Mouse (Mus musculus) limb, embryonic 11.5 days (tissue): ENCODE data around the gene Oxtr. TPM values are rescaled to one million over a fixed set of nuclear protein-coding genes. Genes with fewer than 3 reads are reported as not detected.

ENCODE experiments used
- ATAC-seq: fragments of 200-750 bp; cut with Nextera tagmentation; 2 replicates; pipeline ENCODE4 v1.8.0; 2017; ENCODE audit warnings: low read depth; ENCODE audit not compliant: insufficient number of reproducible peaks, low FRiP score, low TSS enrichment
- DNase-seq: peaks from one replicate; pipeline ENCODE4 v3.0.0-alpha.2; 2015; ENCODE audit warnings: low spot score
- H3K27ac ChIP-seq: fragments of 300-500 bp; sonication (generic); replicated peaks from 2 replicates; pipeline ENCODE4 v1.5.1; 2014; ENCODE audit warnings: low read depth, mild to moderate bottlenecking, low read length
- H3K27me3 ChIP-seq: fragments of 300-500 bp; sonication (generic); 2 replicates; pipeline ENCODE4 v1.6.1; 2014; ENCODE audit warnings: mild to moderate bottlenecking, low read length, mixed read lengths; ENCODE audit not compliant: control insufficient read depth, insufficient read depth
- H3K36me3 ChIP-seq: fragments of 300-500 bp; sonication (generic); 2 replicates; pipeline ENCODE4 v1.6.1; 2014; ENCODE audit warnings: mild to moderate bottlenecking, low read length, moderate library complexity, mixed read lengths; ENCODE audit not compliant: control insufficient read depth, insufficient read depth
- H3K4me1 ChIP-seq: fragments of 300-500 bp; sonication (generic); 2 replicates; pipeline ENCODE4 v1.6.1; 2014; ENCODE audit warnings: low read length, mixed read lengths; ENCODE audit not compliant: control insufficient read depth, insufficient read depth
- H3K4me2 ChIP-seq: fragments of 300-500 bp; sonication (generic); 2 replicates; pipeline ENCODE4 v1.6.1; 2014; ENCODE audit warnings: low read depth, mild to moderate bottlenecking, moderate library complexity; ENCODE audit not compliant: severe bottlenecking
- H3K4me3 ChIP-seq: fragments of 300-500 bp; sonication (generic); 2 replicates; pipeline ENCODE4 v1.5.1; 2014; ENCODE audit warnings: low read depth, low read length
- H3K9ac ChIP-seq: fragments of 300-500 bp; sonication (generic); 2 replicates; pipeline ENCODE4 v1.6.1; 2014; ENCODE audit warnings: mild to moderate bottlenecking, low read length
- H3K9me3 ChIP-seq: fragments of 300-500 bp; sonication (generic); 2 replicates; pipeline ENCODE4 v1.6.1; 2016; ENCODE audit warnings: low read length; ENCODE audit not compliant: control insufficient read depth
- WGBS: fragments of 180-500 bp; shearing (Covaris S2); extraction: QIAGEN DNeasy Blood & Tissue Kit; methylation state at CpG from one replicate; pipeline ENCODE4 v1.1.7; 2014; 5-methylcytosine and 5-hydroxymethylcytosine counted together
- polyA plus RNA-seq: library from polyadenylated mRNA; unstranded; fragments of >200 nt; fragmentation: Nextera tagmentation; extraction: Ambion mirVana; gene quantifications from 2 replicates; pipeline ENCODE4 v1.2.1, GENCODE M21; 2014

The Oxtr gene
- polyA plus RNA-seq, 1 experiment from 2014 or later, result 0.21 TPM

DNA sequence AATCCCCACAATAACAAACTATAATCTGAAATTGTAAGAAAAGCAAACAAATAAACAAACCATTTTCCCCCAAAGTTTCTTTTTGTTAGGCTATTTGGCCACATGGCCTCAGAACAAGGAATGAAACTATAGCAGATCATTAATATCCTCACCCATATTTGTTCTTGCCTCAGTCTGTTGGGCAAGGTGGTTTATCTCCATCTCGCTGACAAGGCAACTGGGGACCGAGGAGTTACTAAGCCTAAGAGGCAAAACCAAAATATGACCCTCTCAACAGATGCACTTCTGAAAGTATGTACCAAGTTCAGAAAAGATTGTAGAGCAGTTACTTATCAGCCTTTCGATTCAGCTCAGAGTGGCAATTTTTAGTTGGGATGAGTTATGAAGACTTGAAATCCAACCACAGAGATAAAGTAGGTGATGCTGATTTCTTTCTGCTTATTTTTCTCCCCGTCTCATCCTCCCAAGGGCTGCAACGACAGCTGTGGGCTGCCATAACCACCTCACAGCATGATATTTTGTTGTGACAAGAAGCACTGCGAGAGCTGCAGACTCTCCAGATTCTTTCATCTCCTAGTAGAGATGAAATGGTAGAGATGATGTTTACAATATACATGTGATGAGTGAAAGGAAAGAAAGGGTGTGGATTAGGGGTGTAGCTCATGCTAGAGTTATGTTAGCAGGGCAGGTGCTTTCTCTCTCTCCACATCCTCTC lies 63.6 kb downstream of the Oxtr start:
- H3K27ac ChIP-seq, result no peak overlapping the region
- H3K36me3 ChIP-seq, result no peaks in the 10 kb centered on the region
- H3K9me3 ChIP-seq, result no peaks in the 10 kb centered on the region
- H3K4me1 ChIP-seq, result no peaks in the 10 kb centered on the region
- no peak overlapping the region for H3K4me3 ChIP-seq
- 82% methylated on average over 6 of the region's 6 CpGs for WGBS
- ATAC-seq (no peak), DNase-seq (no peak)
- H3K27me3 ChIP-seq, result no peaks in the 10 kb centered on the region
- H3K9ac ChIP-seq, result no peak overlapping the region
- H3K4me2 ChIP-seq, result no peak overlapping the region

DNA sequence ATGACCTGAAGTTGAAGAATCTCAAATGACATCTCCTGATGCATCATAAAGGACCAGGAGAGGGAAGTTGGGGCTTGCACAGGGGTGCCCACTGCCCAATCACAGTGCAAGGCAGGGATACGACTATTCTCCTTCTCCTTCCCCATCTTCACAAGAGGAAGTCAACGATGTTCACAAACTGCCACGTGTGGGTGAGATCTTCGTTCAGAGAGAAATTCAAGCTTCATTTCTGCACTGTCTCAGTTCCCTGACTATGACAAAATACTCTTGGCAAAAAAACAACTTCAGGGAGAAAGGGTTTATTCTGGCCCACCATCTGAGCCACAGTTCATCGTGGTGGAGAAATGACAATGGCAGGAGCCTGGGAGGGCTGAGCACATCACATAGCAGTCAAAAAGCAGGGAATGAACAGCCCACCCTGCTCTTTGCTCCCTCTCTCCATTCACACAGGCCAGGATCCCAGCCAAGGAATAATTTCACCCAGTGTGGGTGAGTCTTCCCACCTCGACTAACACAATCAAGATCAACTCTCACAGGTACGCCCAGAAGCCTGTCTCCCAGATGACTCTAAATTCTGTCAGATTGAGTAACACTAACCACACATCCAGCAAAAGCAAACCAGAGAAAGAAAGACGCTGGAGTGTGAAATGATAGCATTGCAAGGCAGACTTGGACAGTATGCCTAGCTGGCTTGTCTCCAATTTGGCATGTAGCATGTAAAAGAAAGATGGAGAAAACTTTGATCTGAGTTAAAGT lies 65.8 kb downstream of the Oxtr start:
- Histone ChIP-seq H3K27me3 (no peaks in the 10 kb centered on the region), H3K36me3 (no peaks in the 10 kb centered on the region), H3K4me2 (no peak overlapping the region), H3K27ac (no peak overlapping the region), H3K4me3 (no peak overlapping the region), H3K4me1 (no peaks in the 10 kb centered on the region), H3K9ac (no peak overlapping the region), H3K9me3 (no peaks in the 10 kb centered on the region)
- no peak for ATAC-seq
- WGBS, result 90% methylated on average over 8 of the region's 8 CpGs
- DNase-seq, result no peak

Other genes with a start within 250 kb of the Oxtr start
- gene Lmcd1, start 216.2 kb downstream of the Oxtr start, polyA plus RNA-seq, result 6.5 and 7.0 TPM in 2 replicates
- gene Ssu2, start 101.9 kb downstream of the Oxtr start, polyA plus RNA-seq, result 2.3 and 2.5 TPM in 2 replicates
- gene Cav3, start 30.4 kb downstream of the Oxtr start, polyA plus RNA-seq, result 0.13 and 0.38 TPM in 2 replicates
- gene Rad18, start 206.7 kb upstream of the Oxtr start, polyA plus RNA-seq, result 43.2 and 45.7 TPM in 2 replicates